Mouse (Mus musculus) cerebellum, adult 11-12 months (tissue): ENCODE measurements around the gene Plaa.

Source experiments
- DNase-seq: peaks from one replicate; pipeline ENCODE4 v3.0.0; 2022

The Plaa gene

DNA sequence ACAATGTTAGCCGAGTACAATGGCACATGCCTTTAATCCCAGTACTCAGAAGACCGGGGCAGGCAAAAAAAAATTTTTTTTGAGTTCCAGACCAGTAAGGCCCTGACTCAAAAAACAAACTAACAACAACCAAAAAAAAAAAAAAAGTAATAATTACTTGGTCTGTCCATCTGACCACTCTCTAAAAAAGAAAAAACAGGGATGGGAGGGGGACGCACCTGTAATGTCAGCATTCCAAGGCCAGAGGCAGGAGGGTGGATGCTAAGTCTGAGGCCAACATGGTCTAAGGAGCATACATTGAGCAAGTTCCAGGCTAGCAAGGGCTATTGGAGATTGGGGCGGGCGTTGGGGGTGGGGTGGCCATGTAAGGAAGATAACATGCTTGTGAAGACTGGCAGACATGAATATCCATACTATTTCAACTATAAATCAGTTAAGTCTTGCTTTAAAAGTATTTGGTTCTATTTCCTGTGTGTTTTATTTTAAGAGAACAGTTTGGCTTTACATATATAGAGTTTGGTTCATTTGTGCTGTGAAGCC lies 48.0 kb downstream of the Plaa start:
- no peak for DNase-seq

GRCm38 (mm10) chr4:94544321-94544720 lies 58.7 kb downstream of the Plaa start:
- DNase-seq: no peak

- DNase-seq: no peak
Measured at GRCm38 (mm10) chr4:94543041-94543440, 60.0 kb downstream of the Plaa start.

DNA sequence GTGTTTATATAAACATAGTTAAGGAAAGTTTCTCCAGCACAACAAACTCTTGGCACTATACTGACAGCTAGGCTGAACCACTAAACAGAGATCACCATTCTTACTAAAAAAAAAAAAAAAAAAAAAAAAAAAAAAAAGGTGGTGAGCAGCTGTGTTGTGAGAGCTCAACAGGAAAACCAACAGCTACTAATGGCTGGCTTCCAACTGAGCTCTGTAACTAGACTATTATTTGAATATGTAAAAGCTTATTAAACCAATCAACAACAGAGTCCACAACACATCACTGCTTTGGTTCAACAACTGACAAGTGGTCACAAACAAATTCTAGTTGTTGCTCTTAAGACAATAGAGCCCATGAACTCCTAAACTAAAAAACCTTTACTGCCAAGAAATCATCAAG lies 69.8 kb downstream of the Plaa start:
- no peak for DNase-seq

GRCm38 (mm10) chr4:94529448-94529847 lies 73.6 kb downstream of the Plaa start:
- DNase-seq: no peak

DNA sequence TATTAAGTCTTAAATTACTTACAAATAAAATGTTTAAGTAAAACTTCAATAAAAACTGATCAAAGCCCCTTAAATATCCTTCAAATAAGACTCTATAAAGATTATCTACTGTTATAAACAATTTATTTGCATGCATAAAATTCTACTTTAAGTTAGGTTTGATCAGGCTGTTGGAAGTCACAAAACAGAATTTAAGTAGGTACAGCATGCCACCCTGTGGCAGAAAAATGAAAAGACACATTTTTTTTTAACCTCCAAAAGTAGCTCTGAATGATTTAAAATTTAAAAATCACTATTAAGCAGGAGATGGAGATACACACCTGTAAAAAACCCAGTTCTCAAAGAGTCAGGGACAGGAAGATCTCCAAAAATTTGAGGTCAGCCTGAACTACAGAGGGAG lies 79.7 kb downstream of the Plaa start:
- no peak for DNase-seq

- no peak for DNase-seq
Measured at GRCm38 (mm10) chr4:94517631-94518030, 85.4 kb downstream of the Plaa start.
